Mouse (Mus musculus) cerebellum, postnatal 36 days (tissue): ENCODE measurements at regions not wholly inside any gene's neighbourhood (a gene's known extent, or its start where the extent isn't known, plus 50 kb on each side); places are given as distances from the start of the nearest gene placed in this dataset.

ENCODE experiments used
- DNase-seq, 2 experiments: peaks; one replicate each; pipeline ENCODE4 v3.0.0; 2021 to 2022; ENCODE audit warnings: mixed read lengths in 2 of 2

DNA sequence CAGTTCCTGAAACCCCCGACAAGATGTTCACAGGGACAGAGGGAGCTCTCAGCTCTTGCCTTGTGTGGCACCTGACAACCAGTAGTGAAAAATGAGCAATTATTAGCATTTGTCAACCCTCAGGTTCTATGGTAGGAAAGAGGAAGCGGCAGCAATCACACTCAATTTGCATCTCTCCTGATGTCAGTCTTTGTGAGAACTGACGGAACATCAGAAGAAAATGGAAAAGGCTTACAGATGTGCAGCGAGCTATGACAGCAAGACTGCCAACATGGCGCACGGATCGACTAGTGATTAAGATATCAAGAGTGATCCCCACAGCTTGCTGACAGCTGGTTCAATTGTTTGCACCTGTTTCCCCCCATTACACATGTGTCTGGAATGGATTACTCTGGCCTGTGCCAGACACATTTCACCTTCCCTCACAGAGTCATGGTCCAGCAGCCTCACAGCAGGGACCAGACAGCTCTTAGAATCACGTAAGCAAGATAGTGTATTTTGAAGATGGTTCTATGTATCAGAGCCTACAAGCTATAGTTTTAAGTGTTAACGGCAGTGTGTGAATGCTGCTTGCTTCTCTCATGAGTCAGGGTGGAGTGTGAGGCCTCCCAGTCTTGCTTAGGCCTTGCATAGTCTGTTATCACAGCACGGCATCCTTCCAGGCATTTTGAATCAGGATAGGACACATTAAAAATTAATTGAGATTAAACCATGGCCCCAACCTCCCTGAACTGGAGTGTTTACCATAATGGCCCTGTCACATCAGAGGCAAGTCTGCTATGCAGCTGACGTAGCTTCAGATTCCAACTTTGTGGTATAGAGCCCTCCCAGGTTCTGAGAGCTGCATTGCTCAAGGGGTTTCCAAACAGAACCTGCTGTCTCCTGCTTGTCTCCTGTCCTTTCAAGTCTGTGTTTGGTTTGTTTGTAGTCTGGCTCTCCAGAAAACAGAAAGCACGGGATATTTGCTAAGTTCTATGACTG is 2258.0 kb downstream of the 4930444P10Rik start:
- DNase-seq: no peak

DNA sequence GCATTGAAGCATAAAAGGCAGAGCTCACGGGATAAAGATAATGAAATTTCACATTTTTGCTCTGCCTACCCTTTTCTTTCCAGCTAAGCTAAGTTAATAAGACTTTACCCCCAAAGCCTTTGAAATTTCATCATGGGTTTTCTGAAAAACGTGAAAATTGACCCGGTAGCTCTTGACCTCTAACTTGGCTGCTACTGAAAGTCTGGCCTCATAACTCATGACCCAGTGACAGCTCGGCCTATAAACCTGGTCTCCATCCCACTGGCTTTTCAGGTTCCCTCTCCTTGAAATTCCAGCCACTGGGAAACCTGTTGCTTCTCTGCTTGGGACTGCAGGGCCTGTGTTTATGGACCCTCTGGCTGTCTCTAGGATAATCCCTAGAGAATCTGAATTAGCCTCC is 2285.3 kb downstream of the 4930444P10Rik start:
- no peak for DNase-seq

DNA sequence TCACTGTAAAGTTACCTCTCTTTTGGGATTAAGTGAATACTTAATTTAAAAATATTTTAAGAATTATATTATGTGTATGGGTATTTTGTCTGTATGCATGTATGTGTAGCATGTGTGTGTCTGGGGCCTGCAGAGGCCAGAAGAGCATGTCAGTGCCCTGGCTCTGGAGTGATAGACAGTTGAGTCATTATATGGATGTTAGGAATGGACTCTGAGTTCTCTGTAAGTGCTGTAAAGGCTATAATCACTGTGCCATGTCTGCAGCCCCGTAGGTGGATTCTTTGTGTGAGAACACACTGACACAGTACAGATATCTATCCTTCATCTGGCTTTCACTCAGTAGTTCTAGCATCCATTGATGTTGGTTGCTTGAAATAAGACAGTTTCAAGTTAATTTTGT is 2292.7 kb downstream of the 4930444P10Rik start:
- no peak for DNase-seq

DNA sequence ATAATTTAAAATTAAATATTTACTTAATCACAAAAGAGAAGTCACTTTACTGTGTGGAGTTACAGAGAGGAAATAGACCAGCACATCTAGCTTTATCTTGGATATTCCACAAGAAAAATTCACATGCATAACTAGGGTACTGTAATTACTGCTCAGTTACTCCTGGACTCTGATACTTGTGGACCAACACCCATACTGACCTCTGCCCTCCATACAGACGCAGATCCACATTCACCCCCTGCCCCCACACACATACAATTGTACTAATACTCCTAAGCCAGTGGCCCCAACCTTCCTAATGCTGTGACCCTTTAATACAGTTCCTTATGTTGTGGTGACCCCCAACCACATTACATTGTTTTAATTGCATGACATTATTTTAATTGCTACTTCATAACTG is 2294.3 kb downstream of the 4930444P10Rik start:
- DNase-seq: no peak

DNA sequence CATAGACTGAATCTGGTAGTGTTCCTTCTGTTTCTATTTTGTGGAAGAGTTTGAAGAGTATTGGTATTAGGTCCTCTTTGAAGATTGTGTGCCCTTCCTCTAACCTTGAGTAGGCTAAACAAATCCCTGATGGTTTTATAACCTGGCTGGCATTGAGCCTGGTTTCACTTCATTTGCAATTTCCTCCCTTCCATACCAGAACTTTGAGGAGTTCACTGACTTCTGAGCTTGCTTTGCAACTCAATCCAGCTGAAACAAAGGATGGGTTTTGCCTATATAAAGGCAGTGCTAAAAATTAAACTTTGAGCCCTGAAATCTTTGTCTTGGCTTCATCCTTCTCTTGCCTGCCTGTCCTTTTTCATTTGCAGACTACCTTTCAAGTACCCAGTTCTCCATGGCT is 2297.9 kb downstream of the 4930444P10Rik start:
- DNase-seq: no peak

DNA sequence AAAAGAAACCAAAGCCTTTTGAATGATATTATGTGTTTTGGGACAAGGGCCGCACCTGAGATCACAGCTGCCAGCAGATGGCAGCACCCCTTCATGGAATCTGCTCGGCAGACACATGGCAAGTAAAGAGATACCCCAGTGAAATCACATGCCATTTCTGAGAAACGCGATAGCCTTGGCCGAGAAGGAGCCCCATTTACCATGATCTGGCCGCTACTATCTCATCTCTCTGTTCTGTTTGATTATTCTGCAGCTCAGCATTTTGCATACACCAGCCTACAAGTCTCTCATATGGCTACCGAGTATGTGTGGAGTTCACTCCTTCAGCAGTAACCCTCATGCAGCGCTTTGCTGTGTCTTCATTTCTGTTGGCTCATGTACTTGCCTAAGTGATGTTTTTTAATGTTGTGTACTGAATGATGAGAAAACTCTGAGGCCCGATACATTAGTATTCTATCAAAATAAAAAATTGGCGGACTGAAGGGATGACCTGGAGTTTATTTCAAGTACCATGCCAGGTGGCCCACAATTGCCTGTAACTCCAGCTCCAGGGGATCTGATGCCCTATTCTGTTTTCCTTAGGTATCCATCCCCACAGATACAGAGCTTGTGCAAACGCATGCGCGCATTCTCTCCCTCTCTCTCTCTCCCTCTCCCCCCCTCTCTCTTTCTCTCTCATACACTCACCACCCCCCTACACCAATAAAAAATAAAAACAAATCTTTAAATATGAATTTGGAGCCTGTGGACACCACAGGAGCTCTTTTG is 2303.6 kb downstream of the 4930444P10Rik start:
- peak; percentile 75 to 78 for DNase-seq

DNA sequence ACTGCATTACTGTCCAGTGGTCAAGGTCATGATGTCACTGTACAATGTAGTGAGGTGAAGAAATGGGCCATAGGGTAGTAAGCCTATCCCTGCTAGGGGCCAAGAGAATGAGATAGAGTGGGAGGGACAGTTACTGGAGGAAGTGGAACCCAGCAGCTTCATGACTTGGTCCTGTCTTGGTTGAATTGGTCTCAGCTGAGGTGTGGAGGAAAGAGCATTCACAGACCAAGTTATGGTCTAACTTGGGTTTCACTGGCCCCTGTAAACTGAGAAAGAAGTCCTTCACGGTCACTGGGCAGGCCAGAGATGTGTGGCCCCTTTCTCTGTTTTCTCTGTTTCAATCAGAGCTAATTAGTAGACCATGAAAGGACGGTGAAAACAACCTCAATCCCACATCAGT is 2306.1 kb downstream of the 4930444P10Rik start:
- no peak for DNase-seq

DNA sequence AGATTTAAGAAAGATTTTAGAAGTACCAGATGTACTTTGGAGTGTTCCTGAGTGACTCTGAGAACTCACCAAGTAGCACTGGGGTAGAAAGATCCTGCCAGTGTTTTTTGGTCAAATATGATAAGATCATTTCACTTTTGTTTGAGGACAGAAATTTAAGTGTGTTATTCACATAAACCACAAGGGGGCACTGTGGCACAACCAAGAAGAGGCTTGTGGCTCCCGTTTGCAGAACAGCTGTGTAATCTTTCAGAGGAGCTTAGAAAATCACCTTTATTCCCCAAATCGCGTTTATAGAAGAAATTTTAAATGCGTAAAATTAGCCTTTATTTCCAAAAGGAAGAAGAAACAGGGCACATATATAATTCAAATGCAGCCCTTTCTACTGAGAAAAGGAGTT is 2308.7 kb downstream of the 4930444P10Rik start:
- DNase-seq: peak; percentile 10 to 21

DNA sequence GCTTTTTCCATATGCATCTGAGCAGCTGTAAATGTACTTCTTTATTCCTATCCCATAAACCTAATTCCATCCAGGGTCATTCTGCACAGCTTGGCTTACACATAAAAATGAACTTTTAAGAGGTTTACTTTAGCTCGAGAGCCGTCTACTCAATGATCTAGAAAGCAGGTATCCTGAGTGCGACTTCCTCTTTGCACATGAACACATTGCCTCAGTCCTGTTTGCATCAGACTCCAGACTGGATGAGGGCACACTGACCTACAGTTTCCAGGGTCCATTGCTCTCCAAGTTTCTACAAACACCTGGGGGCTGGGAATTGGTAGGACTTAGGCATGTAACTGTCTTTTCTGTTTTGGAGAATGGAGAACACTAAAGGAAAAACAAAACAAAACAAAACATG is 2310.5 kb downstream of the 4930444P10Rik start:
- no peak for DNase-seq

DNA sequence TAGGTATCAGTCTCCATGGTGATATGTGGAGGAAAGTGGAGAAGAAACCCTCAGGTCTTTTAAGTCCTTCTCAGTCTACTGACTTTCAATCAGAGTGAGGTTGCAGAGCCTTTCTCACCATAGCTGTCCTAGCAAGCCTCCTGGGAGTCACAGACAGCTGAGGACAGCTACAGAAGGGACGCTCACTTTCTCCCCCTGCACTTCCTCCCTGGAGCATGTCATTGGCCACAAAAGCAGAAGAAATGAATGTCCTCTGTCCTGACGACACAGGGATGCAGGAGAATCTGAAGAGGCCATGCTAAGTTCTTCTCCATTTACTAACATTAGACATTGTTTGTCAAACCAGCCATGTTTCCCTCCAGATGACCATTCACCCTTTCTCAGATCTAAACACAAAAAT is 2321.0 kb downstream of the 4930444P10Rik start:
- no peak for DNase-seq

DNA sequence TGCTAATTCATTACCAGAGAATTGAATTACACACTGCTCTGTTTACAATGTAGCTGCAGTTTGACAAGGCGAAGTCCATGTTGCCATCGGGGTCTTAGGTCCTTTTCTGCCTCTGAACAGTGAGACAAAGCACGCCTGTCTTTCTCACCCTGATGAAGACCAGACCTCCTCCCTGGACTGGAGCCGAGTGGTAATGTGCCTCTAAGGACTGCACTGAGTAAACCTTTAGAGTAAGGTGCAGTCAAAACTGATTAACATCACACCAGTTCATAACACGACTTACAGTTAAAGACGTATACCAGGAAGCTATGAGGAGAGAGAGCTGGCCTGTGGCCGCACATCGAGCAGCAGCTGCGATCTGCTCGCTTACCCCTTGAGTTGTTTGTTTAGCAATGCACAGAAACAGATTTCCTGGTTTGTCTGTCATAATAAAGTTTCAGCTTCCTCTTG is 2322.1 kb downstream of the 4930444P10Rik start:
- DNase-seq: no peak

DNA sequence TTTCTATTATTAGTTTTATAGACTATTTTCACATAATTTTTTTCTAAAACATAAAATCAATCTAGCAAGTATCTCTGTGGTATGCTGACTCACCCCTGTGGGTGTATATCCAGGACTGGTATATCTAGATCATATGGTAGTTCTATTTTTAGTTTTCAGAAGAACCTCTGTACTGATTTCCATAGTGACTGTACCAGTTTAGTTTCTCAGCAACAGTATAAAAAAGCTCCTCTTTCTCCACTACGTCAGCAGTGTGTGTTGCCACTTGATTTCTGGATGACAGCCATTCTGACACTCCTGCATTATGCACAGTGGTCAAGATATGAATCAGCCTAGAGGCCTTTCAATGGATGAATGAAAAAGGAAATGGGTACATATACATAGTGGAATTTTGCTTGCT is 2338.6 kb downstream of the A830018L16Rik start:
- no peak for DNase-seq

DNA sequence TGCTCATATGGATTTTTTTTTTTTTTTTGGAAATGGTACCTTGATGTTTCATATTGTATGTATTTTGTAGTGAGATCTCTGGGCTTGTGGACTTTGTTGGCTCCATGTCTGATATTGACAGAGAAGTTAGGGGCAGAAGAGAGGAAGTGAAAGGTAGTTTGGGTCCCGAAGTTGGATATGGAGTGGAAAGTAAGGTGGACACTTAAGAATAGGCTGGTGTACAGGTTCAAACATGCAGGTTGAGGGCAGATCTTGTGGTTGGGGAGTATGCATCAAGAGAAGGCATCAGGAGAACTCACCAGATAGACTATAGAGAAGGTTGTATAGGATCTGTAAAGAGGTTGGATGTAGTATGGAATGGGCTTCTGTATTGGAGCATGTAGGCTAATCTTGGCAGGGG is 2337.5 kb downstream of the A830018L16Rik start:
- no peak for DNase-seq
